Mouse (Mus musculus) limb, embryonic 15.5 days (tissue): ENCODE data around the gene Lhpp. TPM values are rescaled to one million over a fixed set of nuclear protein-coding genes. Genes with fewer than 3 reads are reported as not detected.
A peak's percentile ranks its signal among the peaks of the same experiment; 100 is the strongest.

ENCODE experiments used
- ATAC-seq: fragments of 200-750 bp; cut with Nextera tagmentation; 2 replicates; pipeline ENCODE4 v1.8.0; 2017; ENCODE audit warnings: low read depth, moderate TSS enrichment; ENCODE audit not compliant: insufficient number of reproducible peaks, low FRiP score, low TSS enrichment
- H3K27ac ChIP-seq: fragments of 300-500 bp; sonication (generic); 2 replicates; pipeline ENCODE4 v1.5.1; 2015; ENCODE audit warnings: moderate library complexity, mild to moderate bottlenecking, inconsistent platforms
- H3K27me3 ChIP-seq: fragments of 300-500 bp; sonication (generic); 2 replicates; pipeline ENCODE4 v1.6.1; 2015; ENCODE audit warnings: inconsistent platforms
- H3K36me3 ChIP-seq: fragments of 300-500 bp; sonication (generic); 2 replicates; pipeline ENCODE4 v1.6.1; 2015; ENCODE audit warnings: inconsistent platforms
- H3K4me1 ChIP-seq: fragments of 300-500 bp; sonication (generic); 2 replicates; pipeline ENCODE4 v1.6.1; 2015; ENCODE audit warnings: inconsistent platforms
- H3K4me2 ChIP-seq: fragments of 300-500 bp; sonication (generic); 2 replicates; pipeline ENCODE4 v1.6.1; 2015; ENCODE audit warnings: mild to moderate bottlenecking, inconsistent platforms
- H3K4me3 ChIP-seq: fragments of 300-500 bp; sonication (generic); 2 replicates; pipeline ENCODE4 v1.5.1; 2015; ENCODE audit warnings: mild to moderate bottlenecking, inconsistent platforms
- H3K9ac ChIP-seq: fragments of 300-500 bp; sonication (generic); 2 replicates; pipeline ENCODE4 v1.6.1; 2015; ENCODE audit warnings: inconsistent platforms
- H3K9me3 ChIP-seq: fragments of 300-500 bp; sonication (generic); 2 replicates; pipeline ENCODE4 v1.6.1; 2016; ENCODE audit warnings: inconsistent platforms
- WGBS: fragments of 180-500 bp; shearing (Covaris S2); methylation state at CpG from one replicate; pipeline ENCODE4 v1.1.7; 2015; 5-methylcytosine and 5-hydroxymethylcytosine counted together
- polyA plus RNA-seq: library from polyadenylated mRNA; unstranded; fragments of >200 nt; fragmentation: Nextera tagmentation; extraction: Ambion mirVana; gene quantifications from 2 replicates; pipeline ENCODE4 v1.2.1, GENCODE M21; 2015

Gene Lhpp
- polyA plus RNA-seq: 16.8 and 17.1 TPM in 2 replicates

GRCm38 (mm10) chr7:132610468-132611318, at the start of gene Lhpp:
Lhpp (plus strand) TSS chr7:132610638.
- peak; percentile 81 for ATAC-seq
- Histone ChIP-seq H3K36me3 (no peaks in the 10 kb centered on the region), H3K9ac (peak within 1 kb of the TSS; percentile 45), H3K4me2 (peak within 1 kb of the TSS; percentile 77), H3K27ac (peak within 1 kb of the TSS; percentile 47; the same call in 1 of the 2 replicates), H3K9me3 (no peaks in the 10 kb centered on the region), H3K27me3 (no peaks in the 10 kb centered on the region), H3K4me1 (peaks cover 11% of the 10 kb centered on the region), H3K4me3 (peak within 1 kb of the TSS; percentile 64)
- 7% methylated on average over 44 of the region's 44 CpGs for WGBS

GRCm38 (mm10) chr7:132565831-132566230, 44.6 kb upstream of the Lhpp start:
- Histone ChIP-seq H3K4me1 (peaks cover 11% of the 10 kb centered on the region), H3K4me3 (no peak overlapping the region), H3K36me3 (peaks cover 81% of the 10 kb centered on the region), H3K9ac (no peak overlapping the region), H3K27me3 (no peaks in the 10 kb centered on the region), H3K9me3 (no peaks in the 10 kb centered on the region), H3K27ac (no peak overlapping the region), H3K4me2 (no peak overlapping the region)
- ATAC-seq: no peak
- 62% methylated on average over 1 of the region's 1 CpGs for WGBS

GRCm38 (mm10) chr7:132568817-132569216, 41.6 kb upstream of the Lhpp start:
- Histone ChIP-seq H3K36me3 (peaks cover 51% of the 10 kb centered on the region), H3K27me3 (no peaks in the 10 kb centered on the region), H3K9me3 (no peaks in the 10 kb centered on the region), H3K27ac (no peak overlapping the region), H3K9ac (no peak overlapping the region), H3K4me2 (no peak overlapping the region), H3K4me3 (no peak overlapping the region), H3K4me1 (peaks cover 24% of the 10 kb centered on the region)
- 84% methylated on average over 6 of the region's 6 CpGs for WGBS
- no peak for ATAC-seq

- no peaks in the 10 kb centered on the region for H3K27me3 ChIP-seq
- WGBS: 69% methylated on average over 5 of the region's 5 CpGs
- no peak for ATAC-seq
Measured at GRCm38 (mm10) chr7:132570071-132570470, 40.4 kb upstream of the Lhpp start.

GRCm38 (mm10) chr7:132571481-132571880, 39.0 kb upstream of the Lhpp start:
- ATAC-seq: no peak
- peaks cover 33% of the 10 kb centered on the region for H3K36me3 ChIP-seq
- no peaks in the 10 kb centered on the region for H3K27me3 ChIP-seq
- H3K4me1 ChIP-seq: peaks cover 34% of the 10 kb centered on the region
- WGBS: 41% methylated on average over 8 of the region's 8 CpGs
- no peak overlapping the region for H3K9ac ChIP-seq
- H3K9me3 ChIP-seq: no peaks in the 10 kb centered on the region
- peak overlapping the region; percentile 72 for H3K27ac ChIP-seq
- peak overlapping the region; percentile 8; the same call in 1 of the 2 replicates for H3K4me3 ChIP-seq
- H3K4me2 ChIP-seq: peak overlapping the region; percentile 17

More at GRCm38 (mm10) chr7:132570071-132570470, 40.4 kb upstream of the Lhpp start:
- H3K4me2 ChIP-seq: no peak overlapping the region
- no peaks in the 10 kb centered on the region for H3K9me3 ChIP-seq
- H3K9ac ChIP-seq: no peak overlapping the region
- H3K36me3 ChIP-seq: peaks cover 39% of the 10 kb centered on the region
- H3K27ac ChIP-seq: no peak overlapping the region
- peaks cover 31% of the 10 kb centered on the region for H3K4me1 ChIP-seq
- H3K4me3 ChIP-seq: no peak overlapping the region

- H3K4me2 ChIP-seq: no peak overlapping the region
Measured at GRCm38 (mm10) chr7:132572738-132573137, 37.7 kb upstream of the Lhpp start.

GRCm38 (mm10) chr7:132573205-132573604, 37.2 kb upstream of the Lhpp start:
- peaks cover 20% of the 10 kb centered on the region for H3K36me3 ChIP-seq
- peaks cover 36% of the 10 kb centered on the region for H3K4me1 ChIP-seq
- H3K27ac ChIP-seq: peak overlapping the region; percentile 57
- no peak overlapping the region for H3K9ac ChIP-seq
- no peak overlapping the region; the same call in 1 of the 2 replicates for H3K4me2 ChIP-seq
- 48% methylated on average over 6 of the region's 6 CpGs for WGBS
- no peak overlapping the region for H3K4me3 ChIP-seq
- no peaks in the 10 kb centered on the region for H3K27me3 ChIP-seq
- no peak for ATAC-seq
- H3K9me3 ChIP-seq: no peaks in the 10 kb centered on the region

More at GRCm38 (mm10) chr7:132572738-132573137, 37.7 kb upstream of the Lhpp start:
- Histone ChIP-seq H3K36me3 (peaks cover 25% of the 10 kb centered on the region), H3K9ac (no peak overlapping the region), H3K27me3 (no peaks in the 10 kb centered on the region), H3K9me3 (no peaks in the 10 kb centered on the region), H3K27ac (peak overlapping the region; percentile 57; the same call in 1 of the 2 replicates), H3K4me1 (peaks cover 36% of the 10 kb centered on the region), H3K4me3 (no peak overlapping the region)
- ATAC-seq: no peak
- WGBS: 70% methylated on average over 3 of the region's 3 CpGs

- ATAC-seq: no peak
Measured at GRCm38 (mm10) chr7:132574646-132575045, 35.8 kb upstream of the Lhpp start.

GRCm38 (mm10) chr7:132575623-132576022, 34.8 kb upstream of the Lhpp start:
- H3K27me3 ChIP-seq: no peaks in the 10 kb centered on the region
- H3K4me3 ChIP-seq: peak overlapping the region; percentile 76
- H3K4me1 ChIP-seq: peaks cover 27% of the 10 kb centered on the region
- H3K9ac ChIP-seq: peak overlapping the region; percentile 78
- H3K9me3 ChIP-seq: no peaks in the 10 kb centered on the region
- peak; percentile 90 for ATAC-seq
- peak overlapping the region; percentile 99 for H3K27ac ChIP-seq
- no peaks in the 10 kb centered on the region for H3K36me3 ChIP-seq
- WGBS: 0% methylated on average over 13 of the region's 13 CpGs
- H3K4me2 ChIP-seq: peak overlapping the region; percentile 68

More at GRCm38 (mm10) chr7:132574646-132575045, 35.8 kb upstream of the Lhpp start:
- Histone ChIP-seq H3K27ac (no peak overlapping the region), H3K4me3 (no peak overlapping the region), H3K4me1 (peaks cover 36% of the 10 kb centered on the region), H3K9ac (no peak overlapping the region), H3K4me2 (peak overlapping the region; percentile 68; the same call in 1 of the 2 replicates), H3K9me3 (no peaks in the 10 kb centered on the region), H3K36me3 (peaks cover 6% of the 10 kb centered on the region; the same call in 1 of the 2 replicates), H3K27me3 (no peaks in the 10 kb centered on the region)
- 85% methylated on average over 5 of the region's 5 CpGs for WGBS

GRCm38 (mm10) chr7:132576116-132576650, 34.3 kb upstream of the Lhpp start, which contains the start of gene Oat:
Oat (minus strand) TSS chr7:132576398.
- Histone ChIP-seq H3K4me2 (peak within 1 kb of the TSS; percentile 68), H3K27me3 (0 out of 2 replicates have a peak, but pooled peaks cover 3% of the 10 kb centered on the region), H3K4me3 (peak within 1 kb of the TSS; percentile 76), H3K4me1 (peaks cover 23% of the 10 kb centered on the region), H3K9ac (peak within 1 kb of the TSS; percentile 78), H3K9me3 (no peaks in the 10 kb centered on the region), H3K36me3 (no peaks in the 10 kb centered on the region), H3K27ac (peak within 1 kb of the TSS; percentile 99)
- under 1% methylated on average over 46 of the region's 49 CpGs for WGBS
- ATAC-seq: peak; percentile 95

GRCm38 (mm10) chr7:132576891-132577290, 33.5 kb upstream of the Lhpp start:
- Histone ChIP-seq H3K9ac (no peak overlapping the region), H3K4me3 (0 out of 2 replicates have a peak overlapping the region, but pooled peaks have one; percentile 76)
- WGBS: 54% methylated on average over 4 of the region's 4 CpGs

More at GRCm38 (mm10) chr7:132576891-132577290, 33.5 kb upstream of the Lhpp start:
- Histone ChIP-seq H3K36me3 (no peaks in the 10 kb centered on the region), H3K4me2 (peak overlapping the region; percentile 68), H3K27me3 (0 out of 2 replicates have a peak, but pooled peaks cover 3% of the 10 kb centered on the region), H3K9me3 (no peaks in the 10 kb centered on the region), H3K4me1 (peaks cover 16% of the 10 kb centered on the region), H3K27ac (no peak overlapping the region; the same call in 1 of the 2 replicates)
- ATAC-seq: no peak
